Mouse (Mus musculus): ENCODE results near the gene Ralgps1.

DNA sequence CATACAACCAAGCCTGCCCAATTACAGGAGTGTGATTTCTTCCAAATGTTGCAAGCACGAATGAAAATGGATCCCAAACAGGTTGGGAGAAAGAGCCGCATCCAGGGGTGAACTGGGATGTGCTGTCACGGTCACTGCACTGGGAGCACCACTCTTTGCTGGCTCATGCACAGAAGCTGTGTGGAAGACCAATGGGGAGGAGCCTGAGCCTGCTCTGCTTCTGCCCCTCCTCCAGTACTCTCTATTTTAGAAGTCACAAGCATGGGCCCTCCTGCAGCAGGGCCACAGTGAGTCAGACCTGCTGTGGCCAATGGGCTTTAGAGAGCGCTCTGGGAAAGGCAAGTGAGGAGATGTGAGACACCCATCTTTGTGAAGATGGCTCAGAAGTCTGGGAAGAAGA, 25.3 kb downstream of the Ralgps1 start:
- TF ChIP-seq FLI1 (IDR thresholded peaks at IDR 0.05; ENCODE audit: low read length) (no peak), GATA1 (IDR thresholded peaks at IDR 0.05; ENCODE audit: borderline replicate concordance, low read length) (no peak)
